Mouse (Mus musculus) ovary, postnatal 10 days (tissue): Measurements from ENCODE around the gene Vmn1r160.
"Not testable (repeated sequence)": the region's sequence is repeated elsewhere in the genome, so short reads cannot be mapped to it uniquely, and the experiment has no call there.

ENCODE experiments used
- DNase-seq: peaks from one replicate; pipeline ENCODE4 v3.0.0; 2022; ENCODE audit warnings: low spot score

Vmn1r160 gene

GRCm38 (mm10) chr7:22870924-22871323, at the start of gene Vmn1r160:
TSS of gene Vmn1r160 (plus strand) at chr7:22871224.
- not testable (repeated sequence) for DNase-seq

- not testable (repeated sequence) for DNase-seq
Measured at GRCm38 (mm10) chr7:22843505-22843904, 27.5 kb upstream of the Vmn1r160 start, which contains the start of gene Vmn1r159. TSS of gene Vmn1r159 (minus strand) at chr7:22843605.
